Mouse (Mus musculus): ENCODE measurements around the gene Kif12. TPM values are rescaled to one million over a fixed set of nuclear protein-coding genes. Genes with fewer than 3 reads are reported as not detected.

Kif12 gene
- total and polyA plus RNA-seq, 3 experiments, result not detected

- Histone ChIP-seq H3K9ac (ENCODE audit: low read depth, low read length) (no peak overlapping the region), H3K27ac (no peak overlapping the region), H3K4me3 (no peak overlapping the region), H3K4me1 (ENCODE audit: control insufficient read depth, insufficient read depth, low read length) (no peaks in the 10 kb centered on the region), H3K36me3 (ENCODE audit: control insufficient read depth, insufficient read depth, low read length) (no peaks in the 10 kb centered on the region), H3K79me2 (replicated peaks; ENCODE audit: control insufficient read depth, insufficient read depth, low read length) (no peaks in the 10 kb centered on the region), H3K27me3 (ENCODE audit: control insufficient read depth, insufficient read depth, low read length) (no peaks in the 10 kb centered on the region)
- TF ChIP-seq EP300 (IDR thresholded peaks at IDR 0.05; ENCODE audit: insufficient read depth, low read depth, low read length) (no peak), POLR2A (IDR thresholded peaks at IDR 0.05; ENCODE audit: insufficient read depth, low read depth, low read length) (no peak), CTCF (IDR thresholded peaks at IDR 0.05) (no peak)
- 63% methylated on average over 8 of the region's 8 CpGs for WGBS
- intact Hi-C loops (cut with DNase I), result no loop called here
- no peak for DNase-seq
Observed at GRCm38 (mm10) chr4:63156726-63157634, 15.0 kb downstream of the Kif12 start.

- WGBS, result 35% methylated on average over 2 of the region's 2 CpGs
- DNase-seq, result no peak
- H3K4me1 ChIP-seq (ENCODE audit: control insufficient read depth, insufficient read depth, low read length), result no peaks in the 10 kb centered on the region
- no peak overlapping the region for H3K9ac ChIP-seq (ENCODE audit: low read depth, low read length)
- no peaks in the 10 kb centered on the region for H3K27me3 ChIP-seq (ENCODE audit: control insufficient read depth, insufficient read depth, low read length)
- no peak overlapping the region for H3K4me3 ChIP-seq
- TF ChIP-seq POLR2A (IDR thresholded peaks at IDR 0.05; ENCODE audit: insufficient read depth, low read depth, low read length) (no peak), EP300 (IDR thresholded peaks at IDR 0.05; ENCODE audit: insufficient read depth, low read depth, low read length) (no peak), CTCF (IDR thresholded peaks at IDR 0.05) (no peak)
- H3K79me2 ChIP-seq (replicated peaks; ENCODE audit: control insufficient read depth, insufficient read depth, low read length), result no peaks in the 10 kb centered on the region
- intact Hi-C loops (cut with DNase I), result no loop called here
- no peaks in the 10 kb centered on the region for H3K36me3 ChIP-seq (ENCODE audit: control insufficient read depth, insufficient read depth, low read length)
- no peak overlapping the region for H3K27ac ChIP-seq
Observed at GRCm38 (mm10) chr4:63155596-63155995, 16.3 kb downstream of the Kif12 start.

- H3K36me3 ChIP-seq (ENCODE audit: control insufficient read depth, insufficient read depth, low read length), result no peaks in the 10 kb centered on the region
- no peak within 1 kb of the TSS for H3K9ac ChIP-seq (ENCODE audit: low read depth, low read length)
- H3K27ac ChIP-seq, result no peak within 1 kb of the TSS
- intact Hi-C loops (cut with DNase I), result loop anchor here (5.0 kb wide), 1 partner anchor 38 kb away; no protein-coding TSS in a partner anchor
- DNase-seq, result no peak
- TF ChIP-seq CTCF (IDR thresholded peaks at IDR 0.05), result no peak
- no peak for TF ChIP-seq EP300 (IDR thresholded peaks at IDR 0.05; ENCODE audit: insufficient read depth, low read depth, low read length)
- no peak for TF ChIP-seq POLR2A (IDR thresholded peaks at IDR 0.05; ENCODE audit: insufficient read depth, low read depth, low read length)
- H3K27me3 ChIP-seq (ENCODE audit: control insufficient read depth, insufficient read depth, low read length), result no peaks in the 10 kb centered on the region
- H3K4me1 ChIP-seq (ENCODE audit: control insufficient read depth, insufficient read depth, low read length), result no peaks in the 10 kb centered on the region
- WGBS, result 66% methylated on average over 5 of the region's 5 CpGs
- no peak within 1 kb of the TSS for H3K4me3 ChIP-seq
- H3K79me2 ChIP-seq (replicated peaks; ENCODE audit: control insufficient read depth, insufficient read depth, low read length), result no peaks in the 10 kb centered on the region
Observed at GRCm38 (mm10) chr4:63154699-63155098, 17.2 kb downstream of the Kif12 start, which contains the start of gene Ambp. TSS of gene Ambp (minus strand) at chr4:63154799.

GRCm38 (mm10) chr4:63154028-63154427, 17.9 kb downstream of the Kif12 start:
- H3K4me3 ChIP-seq, result no peak overlapping the region
- no peaks in the 10 kb centered on the region for H3K36me3 ChIP-seq (ENCODE audit: control insufficient read depth, insufficient read depth, low read length)
- intact Hi-C loops (cut with DNase I), result loop anchor here (5.0 kb wide), 1 partner anchor 38 kb away; no protein-coding TSS in a partner anchor
- H3K79me2 ChIP-seq (replicated peaks; ENCODE audit: control insufficient read depth, insufficient read depth, low read length), result no peaks in the 10 kb centered on the region
- no peak overlapping the region for H3K27ac ChIP-seq
- 50% methylated on average over 4 of the region's 4 CpGs for WGBS
- no peaks in the 10 kb centered on the region for H3K27me3 ChIP-seq (ENCODE audit: control insufficient read depth, insufficient read depth, low read length)
- TF ChIP-seq EP300 (IDR thresholded peaks at IDR 0.05; ENCODE audit: insufficient read depth, low read depth, low read length) (no peak), CTCF (IDR thresholded peaks at IDR 0.05) (no peak), POLR2A (IDR thresholded peaks at IDR 0.05; ENCODE audit: insufficient read depth, low read depth, low read length) (no peak)
- no peaks in the 10 kb centered on the region for H3K4me1 ChIP-seq (ENCODE audit: control insufficient read depth, insufficient read depth, low read length)
- DNase-seq, result no peak
- no peak overlapping the region for H3K9ac ChIP-seq (ENCODE audit: low read depth, low read length)

GRCm38 (mm10) chr4:63151127-63151526, 20.8 kb downstream of the Kif12 start:
- DNase-seq, result no peak
- 84% methylated on average over 6 of the region's 6 CpGs for WGBS
- Histone ChIP-seq H3K4me1 (ENCODE audit: control insufficient read depth, insufficient read depth, low read length) (no peaks in the 10 kb centered on the region), H3K27ac (no peak overlapping the region), H3K4me3 (no peak overlapping the region), H3K36me3 (ENCODE audit: control insufficient read depth, insufficient read depth, low read length) (no peaks in the 10 kb centered on the region), H3K9ac (ENCODE audit: low read depth, low read length) (no peak overlapping the region), H3K79me2 (replicated peaks; ENCODE audit: control insufficient read depth, insufficient read depth, low read length) (no peaks in the 10 kb centered on the region), H3K27me3 (ENCODE audit: control insufficient read depth, insufficient read depth, low read length) (no peaks in the 10 kb centered on the region)
- TF ChIP-seq CTCF (IDR thresholded peaks at IDR 0.05) (no peak), POLR2A (IDR thresholded peaks at IDR 0.05; ENCODE audit: insufficient read depth, low read depth, low read length) (no peak), EP300 (IDR thresholded peaks at IDR 0.05; ENCODE audit: insufficient read depth, low read depth, low read length) (no peak)
- intact Hi-C loops (cut with DNase I), result loop anchor here (5.0 kb wide), 1 partner anchor 41 kb away; no protein-coding TSS in a partner anchor

GRCm38 (mm10) chr4:63147268-63147667, 24.7 kb downstream of the Kif12 start:
- H3K4me1 ChIP-seq (ENCODE audit: control insufficient read depth, insufficient read depth, low read length), result no peaks in the 10 kb centered on the region
- H3K36me3 ChIP-seq (ENCODE audit: control insufficient read depth, insufficient read depth, low read length), result no peaks in the 10 kb centered on the region
- DNase-seq, result no peak
- peak; percentile 12; the same call in 1 of the 2 replicates for TF ChIP-seq CTCF (IDR thresholded peaks at IDR 0.05)
- no peak for TF ChIP-seq EP300 (IDR thresholded peaks at IDR 0.05; ENCODE audit: insufficient read depth, low read depth, low read length)
- no peak overlapping the region for H3K4me3 ChIP-seq
- H3K9ac ChIP-seq (ENCODE audit: low read depth, low read length), result no peak overlapping the region
- H3K27me3 ChIP-seq (ENCODE audit: control insufficient read depth, insufficient read depth, low read length), result no peaks in the 10 kb centered on the region
- 93% methylated on average over 6 of the region's 6 CpGs for WGBS
- H3K27ac ChIP-seq, result no peak overlapping the region
- H3K79me2 ChIP-seq (replicated peaks; ENCODE audit: control insufficient read depth, insufficient read depth, low read length), result no peaks in the 10 kb centered on the region
- intact Hi-C loops (cut with DNase I), result no loop called here
